Mouse (Mus musculus) G1E (cell line): ENCODE results near the gene Plxnc1. TPM values are rescaled to one million over a fixed set of nuclear protein-coding genes. Genes with fewer than 3 reads are reported as not detected.
A peak's percentile ranks its signal among the peaks of the same experiment; 100 is the strongest.

ENCODE experiments used
- ATAC-seq: 2 replicates; pipeline ENCODE4 v1.8.0; 2016; ENCODE audit warnings: mild to moderate bottlenecking; ENCODE audit not compliant: insufficient number of reproducible peaks, poor library complexity, low FRiP score, severe bottlenecking; ENCODE audit errors: extremely low read depth
- DNase-seq: peaks from one replicate; pipeline ENCODE4 v3.0.0; 2012; ENCODE audit warnings: low spot score
- H3K27me3 ChIP-seq: 2 replicates; pipeline ENCODE4 v1.6.1; 2012; ENCODE audit warnings: mild to moderate bottlenecking, low read length, inconsistent platforms; ENCODE audit not compliant: insufficient read depth
- H3K36me3 ChIP-seq: replicated peaks from 2 replicates; pipeline ENCODE3; 2012; ENCODE audit warnings: mild to moderate bottlenecking, inconsistent platforms
- H3K4me1 ChIP-seq: 2 replicates; pipeline ENCODE4 v1.6.1; 2012; ENCODE audit warnings: low read depth, low read length, inconsistent platforms, mixed read lengths; ENCODE audit not compliant: insufficient read depth
- H3K4me3 ChIP-seq: 2 replicates; pipeline ENCODE4 v1.5.1; 2012; ENCODE audit warnings: low read depth, mild to moderate bottlenecking, inconsistent platforms, low read length, moderate library complexity, mixed read lengths
- H3K9me3 ChIP-seq: replicated peaks from 2 replicates; pipeline ENCODE4 v1.6.1; 2012; ENCODE audit warnings: inconsistent platforms
- CTCF ChIP-seq: IDR thresholded peaks from 2 replicates; pipeline ENCODE4 v1.5.1; 2012; ENCODE audit warnings: low read depth, low read length, inconsistent platforms, mixed read lengths
- GATA1 ChIP-seq: IDR thresholded peaks from 2 replicates; pipeline ENCODE4 v1.6.1; 2012; ENCODE audit warnings: borderline replicate concordance, low read length, inconsistent platforms, mixed read lengths
- GATA2 ChIP-seq: IDR thresholded peaks from 2 replicates; pipeline ENCODE4 v1.6.1; 2012; ENCODE audit warnings: low read depth, low read length, inconsistent platforms, borderline replicate concordance
- POLR2AphosphoS5 ChIP-seq: IDR thresholded peaks from 2 replicates; pipeline ENCODE4 v1.6.1; 2012; ENCODE audit warnings: low read depth, low read length, inconsistent platforms; ENCODE audit not compliant: insufficient replicate concordance
- TAL1 ChIP-seq: conservative IDR thresholded peaks from 2 replicates; pipeline ENCODE4 v1.6.1; 2012; ENCODE audit warnings: low read depth, low read length, inconsistent platforms, mixed read lengths
- polyA plus RNA-seq: library from polyadenylated mRNA; stranded (reverse); fragments of >175 nt; gene quantifications from 2 replicates; pipeline ENCODE4 v1.2.3, GENCODE M21; 2012
- total RNA-seq, 2 experiments: library from RNA; stranded (forward) in 1 of 2; stranded (reverse) in 1 of 2; fragments of 200-1000 nt in 1 of 2; fragments of >200 nt in 1 of 2; fragmentation: Nextera tagmentation in 1 of 2; gene quantifications; 2 replicates each; pipeline ENCODE4 v1.2.3; 2014 to 2017

The Plxnc1 gene
- total and polyA plus RNA-seq, 3 experiments: 23.0 to 163 (median 131) TPM

- peaks cover 56% of the 10 kb centered on the region for H3K36me3 ChIP-seq
- ATAC-seq: no peak
These were observed 125.6 kb downstream of the Plxnc1 start for GRCm38 (mm10) chr10:94818781-94819665.

GRCm38 (mm10) chr10:94818127-94818526, 126.5 kb downstream of the Plxnc1 start:
- Histone ChIP-seq H3K9me3 (no peaks in the 10 kb centered on the region), H3K36me3 (peaks cover 48% of the 10 kb centered on the region), H3K4me3 (no peak overlapping the region), H3K27me3 (no peaks in the 10 kb centered on the region), H3K4me1 (peaks cover 5% of the 10 kb centered on the region)
- TF ChIP-seq GATA1: no peak
- no peak for TF ChIP-seq TAL1
- TF ChIP-seq CTCF: no peak
- no peak for TF ChIP-seq GATA2
- no peak for TF ChIP-seq POLR2AphosphoS5
- DNase-seq: no peak
- no peak for ATAC-seq

More at GRCm38 (mm10) chr10:94818781-94819665, 125.6 kb downstream of the Plxnc1 start:
- DNase-seq: no peak
- Histone ChIP-seq H3K4me1 (peaks cover 5% of the 10 kb centered on the region), H3K9me3 (no peaks in the 10 kb centered on the region), H3K4me3 (no peak overlapping the region), H3K27me3 (no peaks in the 10 kb centered on the region)
- TF ChIP-seq POLR2AphosphoS5 (no peak), TAL1 (no peak), GATA1 (no peak), CTCF (no peak), GATA2 (no peak)

GRCm38 (mm10) chr10:94811907-94812851, 132.5 kb downstream of the Plxnc1 start:
- no peaks in the 10 kb centered on the region for H3K27me3 ChIP-seq
- H3K36me3 ChIP-seq: peaks cover 52% of the 10 kb centered on the region
- peaks cover 55% of the 10 kb centered on the region for H3K4me1 ChIP-seq
- no peaks in the 10 kb centered on the region for H3K9me3 ChIP-seq
- TF ChIP-seq POLR2AphosphoS5 (no peak), CTCF (no peak), TAL1 (no peak), GATA1 (no peak), GATA2 (no peak)
- H3K4me3 ChIP-seq: no peak overlapping the region
- ATAC-seq (no peak), DNase-seq (no peak)

- H3K36me3 ChIP-seq: peaks cover 58% of the 10 kb centered on the region
- no peak for DNase-seq
- H3K9me3 ChIP-seq: no peaks in the 10 kb centered on the region
- no peak for TF ChIP-seq GATA1
- no peaks in the 10 kb centered on the region for H3K27me3 ChIP-seq
- no peak for ATAC-seq
- no peak overlapping the region for H3K4me3 ChIP-seq
- peaks cover 65% of the 10 kb centered on the region for H3K4me1 ChIP-seq
These were observed 134.6 kb downstream of the Plxnc1 start for GRCm38 (mm10) chr10:94809946-94810472.

GRCm38 (mm10) chr10:94808275-94808674, 136.4 kb downstream of the Plxnc1 start:
- Histone ChIP-seq H3K9me3 (no peaks in the 10 kb centered on the region), H3K4me1 (peaks cover 71% of the 10 kb centered on the region), H3K4me3 (peak overlapping the region; percentile 57; the same call in 1 of the 2 replicates), H3K27me3 (no peaks in the 10 kb centered on the region), H3K36me3 (peaks cover 63% of the 10 kb centered on the region)
- ATAC-seq (peak; percentile 92), DNase-seq (peak; percentile 72)
- TF ChIP-seq CTCF (no peak), GATA2 (no peak), GATA1 (no peak), TAL1 (peak; percentile 81), POLR2AphosphoS5 (no peak)

- Histone ChIP-seq H3K9me3 (no peaks in the 10 kb centered on the region), H3K4me3 (no peak overlapping the region), H3K27me3 (no peaks in the 10 kb centered on the region), H3K36me3 (peaks cover 55% of the 10 kb centered on the region), H3K4me1 (peaks cover 65% of the 10 kb centered on the region)
- DNase-seq (no peak), ATAC-seq (no peak)
- TF ChIP-seq POLR2AphosphoS5 (no peak), TAL1 (no peak), GATA1 (no peak), CTCF (no peak), GATA2 (no peak)
These were observed 137.3 kb downstream of the Plxnc1 start for GRCm38 (mm10) chr10:94807323-94807722.
